Mouse (Mus musculus) embryonic fibroblast, embryonic 13.5 days (primary cell): Measurements from ENCODE around the gene Cmtm8. TPM values are rescaled to one million over a fixed set of nuclear protein-coding genes. Genes with fewer than 3 reads are reported as not detected.
A peak's percentile ranks its signal among the peaks of the same experiment; 100 is the strongest.

ENCODE experiments used
- H3K27ac ChIP-seq: 2 replicates; pipeline ENCODE4 v1.5.1; 2012; ENCODE audit warnings: low read length, control low read depth, inconsistent platforms; ENCODE audit not compliant: insufficient read depth
- H3K4me1 ChIP-seq: 2 replicates; pipeline ENCODE4 v1.6.1; 2011; ENCODE audit warnings: low read length; ENCODE audit not compliant: control insufficient read depth, insufficient read depth
- H3K4me3 ChIP-seq: 2 replicates; pipeline ENCODE4 v1.5.1; 2011; ENCODE audit warnings: mild to moderate bottlenecking, control low read depth, low read length; ENCODE audit not compliant: insufficient read depth
- CTCF ChIP-seq: IDR thresholded peaks from 2 replicates; pipeline ENCODE4 v1.5.1; 2011; ENCODE audit warnings: mild to moderate bottlenecking, control low read depth, low read length, moderate library complexity, borderline replicate concordance; ENCODE audit not compliant: insufficient read depth
- POLR2A ChIP-seq: IDR thresholded peaks from 2 replicates; pipeline ENCODE4 v1.6.1; 2011; ENCODE audit warnings: low read depth, mild to moderate bottlenecking, control low read depth, low read length, moderate library complexity
- polyA plus RNA-seq: library from polyadenylated mRNA; stranded (reverse); fragments of >200 nt; gene quantifications from 2 replicates; pipeline ENCODE4 v1.2.4, GENCODE M21; 2011; ENCODE audit warnings: low read depth; ENCODE audit not compliant: missing spikeins, insufficient read length

Gene Cmtm8
- polyA plus RNA-seq, 1 experiment = 1.8 TPM

- TF ChIP-seq POLR2A (no peak), CTCF (no peak)
- H3K4me3 ChIP-seq = no peak overlapping the region
- no peak overlapping the region for H3K27ac ChIP-seq
- H3K4me1 ChIP-seq = peaks cover 5% of the 10 kb centered on the region; the same call in 1 of the 2 replicates
Measured at GRCm38 (mm10) chr9:114805151-114805671, 38.7 kb downstream of the Cmtm8 start.

GRCm38 (mm10) chr9:114802191-114802590, 41.8 kb downstream of the Cmtm8 start:
- no peak overlapping the region for H3K4me3 ChIP-seq
- TF ChIP-seq POLR2A (no peak), CTCF (no peak)
- no peak overlapping the region for H3K27ac ChIP-seq
- H3K4me1 ChIP-seq = peaks cover 5% of the 10 kb centered on the region; the same call in 1 of the 2 replicates

DNA sequence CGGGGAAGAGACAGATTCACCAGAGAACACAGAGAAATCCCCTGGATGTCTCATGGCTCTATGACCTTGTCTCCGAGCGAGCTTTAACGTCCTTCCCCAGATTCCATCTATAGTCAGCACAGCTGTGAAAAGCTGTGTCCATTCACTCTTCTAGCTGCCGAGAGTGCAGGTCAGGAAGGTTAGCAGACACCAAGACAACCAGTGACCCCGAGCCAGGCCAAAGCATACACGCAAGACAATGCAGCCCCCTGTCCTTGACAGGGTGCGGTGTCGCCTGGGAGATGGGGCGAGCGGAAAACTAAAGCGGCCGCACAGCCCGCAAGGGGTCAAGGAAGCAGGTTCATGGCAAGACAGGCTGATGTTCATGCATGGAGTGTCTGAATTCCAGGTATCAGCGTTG, 42.7 kb downstream of the Cmtm8 start:
- Histone ChIP-seq H3K4me1 (peaks cover 5% of the 10 kb centered on the region; the same call in 1 of the 2 replicates), H3K27ac (no peak overlapping the region), H3K4me3 (no peak overlapping the region)
- no peak for TF ChIP-seq CTCF
- no peak for TF ChIP-seq POLR2A

GRCm38 (mm10) chr9:114799498-114800107, 44.4 kb downstream of the Cmtm8 start:
- Histone ChIP-seq H3K27ac (no peak overlapping the region), H3K4me1 (0 out of 2 replicates have a peak, but pooled peaks cover under 1% of the 10 kb centered on the region), H3K4me3 (no peak overlapping the region)
- no peak for TF ChIP-seq POLR2A
- no peak for TF ChIP-seq CTCF

DNA sequence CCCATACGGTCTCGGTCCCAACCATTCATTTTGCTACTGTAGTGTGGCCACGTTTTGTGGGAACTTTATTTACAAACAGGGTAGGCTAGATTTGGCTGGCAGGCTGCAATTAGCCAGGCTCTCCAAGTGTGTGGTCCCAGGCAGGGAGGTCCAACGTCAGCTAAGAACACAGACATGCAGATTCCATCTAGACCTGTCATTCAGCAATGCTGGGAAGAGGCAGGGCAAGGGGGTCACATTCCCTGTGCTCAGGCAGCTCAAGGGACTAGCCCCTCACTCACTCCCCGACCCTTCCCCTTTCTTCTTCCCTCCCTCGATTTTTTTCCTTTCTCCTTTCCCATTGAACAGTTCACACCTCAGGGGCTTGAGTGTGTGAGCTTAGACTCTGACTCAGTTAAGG, 45.1 kb downstream of the Cmtm8 start:
- H3K4me1 ChIP-seq = no peaks in the 10 kb centered on the region
- no peak overlapping the region for H3K4me3 ChIP-seq
- TF ChIP-seq POLR2A = no peak
- TF ChIP-seq CTCF = no peak
- H3K27ac ChIP-seq = no peak overlapping the region

- Histone ChIP-seq H3K27ac (no peak overlapping the region), H3K4me1 (no peaks in the 10 kb centered on the region), H3K4me3 (no peak overlapping the region)
- peak; percentile 92 for TF ChIP-seq CTCF
- TF ChIP-seq POLR2A = no peak
Measured at GRCm38 (mm10) chr9:114797329-114798004, 46.5 kb downstream of the Cmtm8 start.

DNA sequence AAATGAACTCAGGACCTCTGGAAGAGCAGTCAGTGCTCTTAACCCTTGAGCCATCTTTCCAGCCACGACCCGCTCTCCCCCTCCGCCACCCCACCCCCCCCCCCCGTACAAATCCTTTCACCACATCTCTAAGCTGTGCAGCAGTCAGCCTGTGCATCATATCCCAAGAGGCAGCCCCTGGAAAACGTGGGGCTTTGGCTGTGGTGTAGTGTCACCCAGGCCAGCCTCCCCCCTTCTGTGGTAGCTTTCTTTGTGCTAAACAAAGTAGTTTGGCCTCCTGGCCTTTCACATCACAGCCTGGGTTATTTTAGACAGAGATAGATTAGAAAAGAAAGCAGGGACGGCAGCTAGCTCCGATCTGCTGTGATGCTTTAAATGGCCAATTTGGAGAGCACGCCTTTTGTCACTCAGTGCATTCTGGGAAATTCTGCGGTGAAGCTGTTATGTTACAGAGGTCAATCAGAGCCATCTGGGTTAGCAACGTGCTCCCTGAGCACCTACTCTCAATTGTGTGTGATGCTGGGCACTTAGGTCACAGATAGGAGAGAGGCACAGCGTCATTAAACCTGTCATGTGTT, 47.4 kb downstream of the Cmtm8 start:
- TF ChIP-seq CTCF (no peak), POLR2A (no peak)
- Histone ChIP-seq H3K4me3 (no peak overlapping the region), H3K4me1 (no peaks in the 10 kb centered on the region), H3K27ac (no peak overlapping the region)

DNA sequence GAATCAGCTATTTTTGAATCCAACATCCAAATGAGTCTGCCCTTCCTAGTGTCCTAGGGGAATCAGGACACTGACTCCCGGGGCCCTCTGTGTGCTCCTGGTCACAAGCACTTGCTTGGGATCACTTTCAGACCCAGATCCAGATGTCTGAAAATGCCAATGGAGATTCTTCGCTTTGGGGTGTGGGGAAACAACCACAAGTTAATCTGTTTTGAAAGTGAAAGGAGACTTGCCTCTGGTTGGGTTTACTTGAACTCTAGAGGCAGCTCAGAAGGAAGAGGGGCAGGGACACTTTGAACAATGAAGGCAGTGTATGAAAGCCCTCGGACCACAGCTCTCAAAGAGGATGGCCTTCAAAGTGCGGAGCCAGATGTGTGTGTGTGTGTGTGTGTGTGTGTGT, 49.5 kb downstream of the Cmtm8 start:
- no peak overlapping the region for H3K4me3 ChIP-seq

DNA sequence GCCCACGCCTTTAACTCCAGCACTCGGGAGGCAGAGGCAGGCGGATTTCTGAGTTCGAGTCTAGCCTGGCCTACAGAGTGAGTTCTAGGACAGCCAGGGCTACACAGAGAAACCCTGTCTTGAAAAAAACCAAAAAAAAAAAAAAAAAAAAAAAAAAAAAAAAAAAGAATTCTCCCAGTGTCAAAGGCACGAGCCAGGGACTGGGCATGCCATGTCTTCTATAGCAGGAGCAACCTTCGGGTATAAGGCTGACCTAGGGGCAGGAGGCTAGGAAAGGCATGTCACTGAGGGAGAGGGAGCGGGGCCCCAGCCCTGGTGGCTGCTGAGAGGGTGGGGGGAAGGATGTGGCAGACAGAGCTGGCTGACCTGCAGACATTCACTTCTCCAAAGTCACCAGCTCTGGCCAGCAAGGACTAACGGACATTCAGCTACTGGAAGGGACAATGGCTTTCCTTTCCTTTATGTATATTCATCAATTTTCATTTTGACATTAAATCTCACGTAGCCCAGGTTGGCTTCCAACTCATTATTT, 50.1 kb downstream of the Cmtm8 start:
- Histone ChIP-seq H3K27ac (no peak overlapping the region), H3K4me1 (no peaks in the 10 kb centered on the region), H3K4me3 (no peak overlapping the region)
- TF ChIP-seq POLR2A = no peak
- TF ChIP-seq CTCF = no peak

More for the DNA sequence above, 49.5 kb downstream of the Cmtm8 start:
- H3K27ac ChIP-seq = no peak overlapping the region
- no peak for TF ChIP-seq POLR2A
- no peak for TF ChIP-seq CTCF
- H3K4me1 ChIP-seq = no peaks in the 10 kb centered on the region
